Mouse (Mus musculus) hindbrain, embryonic 15.5 days (tissue): ENCODE measurements around the gene Ncr1. TPM values are rescaled to one million over a fixed set of nuclear protein-coding genes. Genes with fewer than 3 reads are reported as not detected.
"Not testable (repeated sequence)": the region's sequence is repeated elsewhere in the genome, so short reads cannot be mapped to it uniquely, and the experiment has no call there.

Experiments used
- ATAC-seq: fragments of 200-750 bp; cut with Nextera tagmentation; 2 replicates; pipeline ENCODE4 v1.8.0; 2017; ENCODE audit warnings: low read depth, moderate number of reproducible peaks, moderate TSS enrichment; ENCODE audit not compliant: low FRiP score
- H3K27ac ChIP-seq: fragments of 300-500 bp; sonication (generic); replicated peaks from 2 replicates; pipeline ENCODE4 v1.5.1; 2015; ENCODE audit warnings: mild to moderate bottlenecking, inconsistent platforms
- H3K27me3 ChIP-seq: fragments of 300-500 bp; sonication (generic); 2 replicates; pipeline ENCODE4 v1.6.1; 2015; ENCODE audit warnings: control low read depth, inconsistent platforms
- H3K36me3 ChIP-seq: fragments of 300-500 bp; sonication (generic); 2 replicates; pipeline ENCODE4 v1.6.1; 2015; ENCODE audit warnings: control low read depth, inconsistent platforms
- H3K4me1 ChIP-seq: fragments of 300-500 bp; sonication (generic); replicated peaks from 2 replicates; pipeline ENCODE4 v1.6.1; 2015; ENCODE audit warnings: control low read depth, inconsistent platforms
- H3K4me2 ChIP-seq: fragments of 300-500 bp; sonication (generic); 2 replicates; pipeline ENCODE4 v1.6.1; 2015; ENCODE audit warnings: moderate library complexity, mild to moderate bottlenecking, inconsistent platforms
- H3K4me3 ChIP-seq: fragments of 300-500 bp; sonication (generic); 2 replicates; pipeline ENCODE4 v1.5.1; 2015; ENCODE audit warnings: mild to moderate bottlenecking, inconsistent platforms
- H3K9ac ChIP-seq: fragments of 300-500 bp; sonication (generic); 2 replicates; pipeline ENCODE4 v1.6.1; 2015; ENCODE audit warnings: inconsistent platforms
- H3K9me3 ChIP-seq: fragments of 300-500 bp; sonication (generic); 2 replicates; pipeline ENCODE4 v1.6.1; 2016; ENCODE audit warnings: control low read depth, inconsistent platforms
- WGBS: fragments of 180-500 bp; shearing (Covaris S2); methylation state at CpG from one replicate; pipeline ENCODE4 v1.1.7; 2015; 5-methylcytosine and 5-hydroxymethylcytosine counted together
- microRNA-seq: library from miRNA; unstranded; fragments of <30 nt; microRNA quantifications from one replicate; pipeline ENCODE4, GENCODE M21; 2016
- polyA plus RNA-seq: library from polyadenylated mRNA; unstranded; fragments of >200 nt; fragmentation: Nextera tagmentation; extraction: Ambion mirVana; gene quantifications from 2 replicates; pipeline ENCODE4 v1.2.1, GENCODE M21; 2015

Ncr1 gene
- not detected in 2 replicates for polyA plus RNA-seq

GRCm38 (mm10) chr7:4337509-4337908, at the start of gene Ncr1:
TSS of gene Ncr1 (plus strand) at chr7:4337724.
- no peak for ATAC-seq
- H3K9ac ChIP-seq: no peak within 1 kb of the TSS
- no peaks in the 10 kb centered on the region for H3K9me3 ChIP-seq
- no peak within 1 kb of the TSS for H3K4me2 ChIP-seq
- H3K27me3 ChIP-seq: no peaks in the 10 kb centered on the region
- no peaks in the 10 kb centered on the region for H3K4me1 ChIP-seq
- H3K4me3 ChIP-seq: no peak within 1 kb of the TSS
- no peak within 1 kb of the TSS for H3K27ac ChIP-seq
- H3K36me3 ChIP-seq: no peaks in the 10 kb centered on the region

- no peaks in the 10 kb centered on the region for H3K4me1 ChIP-seq
- 78% methylated on average over 5 of the region's 5 CpGs for WGBS
- no peak for ATAC-seq
Measured at GRCm38 (mm10) chr7:4292638-4293037, 44.9 kb upstream of the Ncr1 start.

GRCm38 (mm10) chr7:4297189-4297588, 40.3 kb upstream of the Ncr1 start:
- H3K4me1 ChIP-seq: no peaks in the 10 kb centered on the region
- no peak overlapping the region for H3K4me2 ChIP-seq
- no peaks in the 10 kb centered on the region for H3K9me3 ChIP-seq
- no peak overlapping the region for H3K27ac ChIP-seq
- no peaks in the 10 kb centered on the region for H3K36me3 ChIP-seq
- no peak for ATAC-seq
- H3K27me3 ChIP-seq: no peaks in the 10 kb centered on the region
- WGBS: 67% methylated on average over 1 of the region's 1 CpGs
- no peak overlapping the region for H3K4me3 ChIP-seq
- no peak overlapping the region for H3K9ac ChIP-seq

More at GRCm38 (mm10) chr7:4292638-4293037, 44.9 kb upstream of the Ncr1 start:
- Histone ChIP-seq H3K36me3 (no peaks in the 10 kb centered on the region), H3K9me3 (no peaks in the 10 kb centered on the region), H3K9ac (no peak overlapping the region), H3K27ac (no peak overlapping the region), H3K27me3 (no peaks in the 10 kb centered on the region), H3K4me3 (no peak overlapping the region), H3K4me2 (no peak overlapping the region)

- Histone ChIP-seq H3K36me3 (no peaks in the 10 kb centered on the region), H3K9me3 (no peaks in the 10 kb centered on the region), H3K4me3 (no peak overlapping the region), H3K4me1 (no peaks in the 10 kb centered on the region), H3K9ac (no peak overlapping the region), H3K4me2 (no peak overlapping the region), H3K27ac (no peak overlapping the region), H3K27me3 (no peaks in the 10 kb centered on the region)
- no peak for ATAC-seq
Measured at GRCm38 (mm10) chr7:4300166-4300565, 37.4 kb upstream of the Ncr1 start.

- H3K36me3 ChIP-seq: no peaks in the 10 kb centered on the region
Measured at GRCm38 (mm10) chr7:4303457-4303856, 34.1 kb upstream of the Ncr1 start.

GRCm38 (mm10) chr7:4313109-4313508, 24.4 kb upstream of the Ncr1 start:
- not testable (repeated sequence) for H3K4me1 ChIP-seq, H3K9ac ChIP-seq, H3K27me3 ChIP-seq, H3K4me2 ChIP-seq, ATAC-seq, H3K9me3 ChIP-seq, H3K4me3 ChIP-seq, H3K36me3 ChIP-seq, H3K27ac ChIP-seq
- 89% methylated on average over 2 of the region's 2 CpGs for WGBS

More at GRCm38 (mm10) chr7:4303457-4303856, 34.1 kb upstream of the Ncr1 start:
- no peak overlapping the region for H3K9ac ChIP-seq
- no peak overlapping the region for H3K4me3 ChIP-seq
- WGBS: 100% methylated on average over 1 of the region's 1 CpGs
- H3K4me1 ChIP-seq: no peaks in the 10 kb centered on the region
- ATAC-seq: no peak
- H3K27me3 ChIP-seq: no peaks in the 10 kb centered on the region
- H3K4me2 ChIP-seq: no peak overlapping the region
- no peak overlapping the region for H3K27ac ChIP-seq
- no peaks in the 10 kb centered on the region for H3K9me3 ChIP-seq

GRCm38 (mm10) chr7:4313531-4313930, 24.0 kb upstream of the Ncr1 start:
- not testable (repeated sequence) for H3K36me3 ChIP-seq, H3K9me3 ChIP-seq, H3K9ac ChIP-seq, ATAC-seq, H3K4me2 ChIP-seq, H3K27me3 ChIP-seq, H3K4me1 ChIP-seq, H3K4me3 ChIP-seq, H3K27ac ChIP-seq
- WGBS: 89% methylated on average over 3 of the region's 3 CpGs

GRCm38 (mm10) chr7:4323301-4323700, 14.2 kb upstream of the Ncr1 start:
- no peak overlapping the region for H3K4me3 ChIP-seq
- no peaks in the 10 kb centered on the region for H3K9me3 ChIP-seq
- 81% methylated on average over 2 of the region's 2 CpGs for WGBS
- H3K36me3 ChIP-seq: no peaks in the 10 kb centered on the region
- H3K27me3 ChIP-seq: no peaks in the 10 kb centered on the region
- H3K9ac ChIP-seq: no peak overlapping the region
- no peaks in the 10 kb centered on the region for H3K4me1 ChIP-seq
- H3K27ac ChIP-seq: no peak overlapping the region
- H3K4me2 ChIP-seq: no peak overlapping the region
- ATAC-seq: no peak

GRCm38 (mm10) chr7:4373521-4373920, 36.0 kb downstream of the Ncr1 start:
- H3K27me3 ChIP-seq: no peaks in the 10 kb centered on the region
- WGBS: 86% methylated on average over 7 of the region's 7 CpGs
- H3K4me1 ChIP-seq: no peaks in the 10 kb centered on the region
- no peak for ATAC-seq
- no peaks in the 10 kb centered on the region for H3K9me3 ChIP-seq
- H3K27ac ChIP-seq: no peak overlapping the region
- no peaks in the 10 kb centered on the region for H3K36me3 ChIP-seq
- no peak overlapping the region for H3K4me3 ChIP-seq
- H3K9ac ChIP-seq: no peak overlapping the region
- H3K4me2 ChIP-seq: no peak overlapping the region

Small RNAs within 50 kb of the gene (microRNA-seq; reads per million reads assigned to microRNA genes)
- gene Gm24752 (not detected), gene Gm25349 (not detected)

Other genes with a start within 250 kb of the Ncr1 start
- gene Ttyh1, start 218.3 kb upstream of the Ncr1 start, polyA plus RNA-seq: 158 and 181 TPM in 2 replicates
- 83.6 and 97.5 TPM in 2 replicates for gene Leng8, start 200.7 kb upstream of the Ncr1 start, polyA plus RNA-seq
- gene Leng9, start 187.3 kb upstream of the Ncr1 start, polyA plus RNA-seq: 4.4 and 5.7 TPM in 2 replicates
- 7.4 and 8.8 TPM in 2 replicates for gene Cdc42ep5, start 172.9 kb upstream of the Ncr1 start, polyA plus RNA-seq
- 0.20 TPM in 1 of 2 replicates, not detected in the other for gene Lilra5, start 100.0 kb upstream of the Ncr1 start, polyA plus RNA-seq
- gene Gp6, start 60.0 kb downstream of the Ncr1 start, polyA plus RNA-seq: 0.10 TPM in 1 of 2 replicates, not detected in the other
- 42.6 and 43.4 TPM in 2 replicates for gene Rdh13, start 107.9 kb downstream of the Ncr1 start, polyA plus RNA-seq
- gene Eps8l1, start 123.0 kb downstream of the Ncr1 start, polyA plus RNA-seq: 13.9 and 15.4 TPM in 2 replicates
- 49.3 and 49.9 TPM in 2 replicates for gene Ppp1r12c, start 164.0 kb downstream of the Ncr1 start, polyA plus RNA-seq
- gene Tnnt1, start 178.7 kb downstream of the Ncr1 start, polyA plus RNA-seq: 4.0 and 4.6 TPM in 2 replicates
- 2.1 TPM in 2 replicates for gene Tnni3, start 186.5 kb downstream of the Ncr1 start, polyA plus RNA-seq
- gene Dnaaf3, start 194.7 kb downstream of the Ncr1 start, polyA plus RNA-seq: 2.8 and 3.6 TPM in 2 replicates
- 99.6 and 117 TPM in 2 replicates for gene Syt5, start 209.8 kb downstream of the Ncr1 start, polyA plus RNA-seq